Mouse (Mus musculus) liver, adult 10 weeks (tissue): ENCODE results near the gene Nxf3. TPM values are rescaled to one million over a fixed set of nuclear protein-coding genes. Genes with fewer than 3 reads are reported as not detected.

Experiments used
- polyA plus RNA-seq: library from polyadenylated mRNA; stranded (reverse); fragments of 350-450 nt; fragmentation: Illumina TruSeq; extraction: RNeasy Lipid Tissue Mini Kit (QIAGEN cat#74804); gene quantifications from one replicate; pipeline ENCODE4 v1.2.3, GENCODE M21; 2014; ENCODE audit warnings: low read depth, low replicate concordance

Nxf3 gene
- polyA plus RNA-seq, result not detected

GRCm38 (mm10) chrX:136085155-136085554 lies at the start of gene Nxf3:
Nxf3 (minus strand) TSS chrX:136085255.

DNA sequence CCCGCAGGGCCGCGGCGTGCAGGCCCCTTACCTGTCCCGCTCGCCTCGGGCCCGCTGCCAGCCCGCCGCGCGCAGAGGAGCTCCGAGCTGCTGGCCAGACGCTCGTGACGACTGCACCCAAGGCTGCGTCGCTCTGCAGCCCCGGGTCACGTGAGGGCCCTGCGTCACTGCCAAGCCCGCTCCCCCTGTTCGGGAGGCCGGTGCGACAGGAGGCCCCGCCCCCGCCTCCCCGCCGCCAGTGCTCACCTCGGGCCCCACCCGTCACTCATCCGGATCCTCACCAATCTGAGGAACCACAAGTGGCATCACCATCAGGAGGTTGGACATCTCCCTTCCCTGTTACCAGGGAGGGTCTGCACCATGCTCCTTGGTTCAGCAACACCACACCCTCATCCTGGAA lies 17.0 kb downstream of the Nxf3 start, which contains the start of gene Bex2:
Gene Bex2 (minus strand): TSS at position 217 of the 400 bp plus-strand sequence.

DNA sequence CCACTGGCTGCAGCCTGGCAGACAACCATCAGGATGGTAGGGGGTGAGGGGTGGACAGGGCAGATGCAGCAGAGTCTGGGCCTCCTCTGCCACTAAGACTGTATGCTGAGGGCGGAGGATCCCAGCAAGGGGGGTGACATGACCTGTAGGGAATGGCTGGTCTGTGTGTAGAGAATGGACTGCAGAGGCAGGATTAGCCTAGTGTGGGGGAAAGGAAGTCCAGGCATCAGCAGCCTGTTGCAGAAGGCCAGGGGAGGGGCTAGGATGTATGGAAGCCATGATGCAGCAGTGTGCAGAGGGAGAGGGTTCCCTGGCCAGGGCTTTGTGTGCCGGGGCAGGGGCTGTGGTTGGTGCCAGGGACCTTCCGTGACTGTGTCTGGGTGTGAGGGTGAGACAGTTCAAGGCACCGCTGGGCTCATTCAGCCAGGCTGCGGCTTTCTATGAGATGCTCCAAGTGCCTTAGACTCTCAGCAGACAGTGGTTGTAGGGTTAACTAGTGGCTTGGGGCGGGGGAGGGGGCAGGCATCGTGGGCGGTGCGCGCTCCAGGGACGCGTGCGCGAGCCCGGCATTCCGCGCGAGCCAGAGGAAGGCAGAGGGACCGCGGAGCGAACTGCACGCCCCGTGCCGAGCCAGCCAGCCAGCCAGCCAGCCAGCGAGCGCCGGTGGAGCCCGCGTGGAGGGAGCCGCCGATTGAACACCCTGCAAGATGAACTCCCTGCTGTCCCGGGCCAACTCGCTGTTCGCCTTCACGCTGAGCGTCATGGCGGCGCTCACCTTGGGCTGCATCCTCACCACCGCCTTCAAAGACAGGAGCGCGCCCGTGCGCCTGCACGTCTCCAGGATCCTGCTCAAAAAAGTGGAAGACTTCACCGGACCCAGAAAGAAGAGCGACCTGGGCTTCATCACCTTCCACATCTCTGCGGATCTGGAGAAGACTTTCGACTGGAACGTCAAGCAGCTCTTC lies 52.0 kb downstream of the Nxf3 start, which contains the start of gene Arxes1:
Gene Arxes1 (plus strand): TSS at position 569 of the 965 bp plus-strand sequence.

Other genes with a start within 250 kb of the Nxf3 start
- gene Gprasp2, start 246.2 kb downstream of the Nxf3 start, polyA plus RNA-seq, result 0.21 TPM
- gene Arxes2, start 91.4 kb downstream of the Nxf3 start, polyA plus RNA-seq, result not detected
- gene Arxes1, start 51.9 kb downstream of the Nxf3 start, polyA plus RNA-seq, result not detected
- gene Bex2, start 17.0 kb downstream of the Nxf3 start, polyA plus RNA-seq, result not detected
- 1.4 TPM for gene Bex4, start 53.7 kb upstream of the Nxf3 start, polyA plus RNA-seq
- gene Tceal8, start 87.1 kb upstream of the Nxf3 start, polyA plus RNA-seq, result 95.9 TPM
- gene Tceal5, start 118.6 kb upstream of the Nxf3 start, polyA plus RNA-seq, result not detected
- gene Tceal7, start 129.5 kb upstream of the Nxf3 start, polyA plus RNA-seq, result not detected
- gene Bex1, start 130.3 kb upstream of the Nxf3 start, polyA plus RNA-seq, result not detected
- gene Tceal9, start 159.8 kb upstream of the Nxf3 start, polyA plus RNA-seq, result 47.5 TPM
- not detected for gene Bex3, start 185.0 kb upstream of the Nxf3 start, polyA plus RNA-seq